Mouse (Mus musculus) heart, postnatal 0 days (tissue): ENCODE measurements around the gene Rpn1.

Experiments
- CTCF ChIP-seq: IDR thresholded peaks from 2 replicates; pipeline ENCODE4 v1.5.1; 2016; ENCODE audit warnings: antibody characterized with exemption, control low read depth, low read depth
- EP300 ChIP-seq: IDR thresholded peaks from 2 replicates; pipeline ENCODE4 v1.6.1; 2016; ENCODE audit warnings: antibody characterized with exemption, low read depth

- no peak for TF ChIP-seq EP300
- no peak for TF ChIP-seq CTCF
Measured at GRCm38 (mm10) chr6:88106612-88107123, 22.4 kb downstream of the Rpn1 start.
